Mouse (Mus musculus) cortical plate, adult 2 months (tissue): ENCODE measurements around the gene Tesmin.

Experiments
- CTCF ChIP-seq: fragments of 200-500 bp; IDR thresholded peaks from 2 replicates; pipeline ENCODE4 v1.5.1; 2011; ENCODE audit warnings: mild to moderate bottlenecking, control low read depth, low read length; ENCODE audit not compliant: insufficient read depth; ENCODE audit errors: extremely low read depth
- POLR2A ChIP-seq: fragments of 200-500 bp; IDR thresholded peaks from 2 replicates; pipeline ENCODE4 v1.6.1; 2011; ENCODE audit warnings: mild to moderate bottlenecking, low read length, control low read depth; ENCODE audit not compliant: insufficient read depth; ENCODE audit errors: extremely low read depth

DNA sequence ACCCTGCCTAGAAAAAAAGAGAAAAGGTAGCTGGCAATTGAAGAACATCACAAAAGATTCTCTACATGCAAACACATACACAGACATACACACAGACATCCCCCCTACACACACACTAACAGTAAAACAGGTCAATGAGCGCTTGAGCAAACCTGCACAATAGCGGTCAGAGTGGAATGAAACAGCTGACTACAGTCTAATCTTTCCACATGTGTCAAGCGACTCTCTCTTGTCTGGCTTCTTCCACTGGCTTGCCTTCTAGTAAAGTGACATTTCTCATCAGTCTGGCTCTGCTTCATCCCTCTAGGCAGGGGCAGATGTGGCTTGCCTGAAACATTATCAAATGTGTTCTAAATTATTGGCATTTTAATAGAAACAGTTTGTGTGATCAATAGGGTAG, 5.6 kb downstream of the Tesmin start:
- TF ChIP-seq CTCF (no peak), POLR2A (no peak)
